Mouse (Mus musculus) forebrain, embryonic 10.5 days (tissue): ENCODE measurements around the gene Bcl11b. TPM values are rescaled to one million over a fixed set of nuclear protein-coding genes. Genes with fewer than 3 reads are reported as not detected.

Experiments used
- DNase-seq: peaks from one replicate; pipeline ENCODE4 v3.0.0-alpha.2; 2017; ENCODE audit warnings: low spot score; ENCODE audit errors: extremely low spot score
- H3K27ac ChIP-seq: fragments of 300-500 bp; sonication (generic); 2 replicates; pipeline ENCODE4 v1.5.1; 2016; ENCODE audit warnings: mild to moderate bottlenecking
- H3K27me3 ChIP-seq: fragments of 300-500 bp; sonication (generic); 2 replicates; pipeline ENCODE4 v1.6.1; 2016; ENCODE audit warnings: mild to moderate bottlenecking; ENCODE audit not compliant: poor library complexity, severe bottlenecking
- H3K36me3 ChIP-seq: fragments of 300-500 bp; sonication (generic); replicated peaks from 2 replicates; pipeline ENCODE4 v1.6.1; 2016; ENCODE audit warnings: mild to moderate bottlenecking, moderate library complexity
- H3K4me1 ChIP-seq: fragments of 300-500 bp; sonication (generic); 2 replicates; pipeline ENCODE4 v1.6.1; 2016
- H3K4me3 ChIP-seq: fragments of 300-500 bp; sonication (generic); 2 replicates; pipeline ENCODE4 v1.5.1; 2016; ENCODE audit warnings: mild to moderate bottlenecking, moderate library complexity
- H3K9me3 ChIP-seq: fragments of 300-500 bp; sonication (generic); 2 replicates; pipeline ENCODE4 v1.6.1; 2016; ENCODE audit warnings: mild to moderate bottlenecking, moderate library complexity
- WGBS: fragments of 180-500 bp; shearing (Covaris S2); methylation state at CpG from one replicate; pipeline ENCODE4 v1.1.7; 2016; 5-methylcytosine and 5-hydroxymethylcytosine counted together
- polyA plus RNA-seq: library from polyadenylated mRNA; unstranded; fragments of >200 nt; fragmentation: Nextera tagmentation; extraction: Ambion mirVana; gene quantifications from 2 replicates; pipeline ENCODE4 v1.2.1, GENCODE M21; 2016

Gene Bcl11b
- polyA plus RNA-seq, 1 experiment from 2014 or later: 5.5 TPM

GRCm38 (mm10) chr12:107962852-107963251, 40.5 kb downstream of the Bcl11b start:
- Histone ChIP-seq H3K4me1 (peaks cover 92% of the 10 kb centered on the region), H3K27ac (0 out of 2 replicates have a peak overlapping the region, but pooled peaks have one; percentile 54), H3K36me3 (peaks cover 6% of the 10 kb centered on the region), H3K27me3 (no peaks in the 10 kb centered on the region), H3K9me3 (no peaks in the 10 kb centered on the region), H3K4me3 (no peak overlapping the region)
- WGBS: 64% methylated on average over 7 of the region's 7 CpGs
- DNase-seq: no peak

- Histone ChIP-seq H3K36me3 (no peaks in the 10 kb centered on the region; the same call in 1 of the 2 replicates), H3K27ac (no peak overlapping the region), H3K27me3 (no peaks in the 10 kb centered on the region), H3K4me3 (no peak overlapping the region), H3K4me1 (peaks cover 82% of the 10 kb centered on the region), H3K9me3 (no peaks in the 10 kb centered on the region)
- no peak for DNase-seq
- 90% methylated on average over 15 of the region's 15 CpGs for WGBS
These were observed 41.6 kb downstream of the Bcl11b start for GRCm38 (mm10) chr12:107961843-107962242.

- Histone ChIP-seq H3K4me3 (no peak overlapping the region), H3K27me3 (no peaks in the 10 kb centered on the region), H3K36me3 (peaks cover 4% of the 10 kb centered on the region; the same call in 1 of the 2 replicates), H3K4me1 (peaks cover 73% of the 10 kb centered on the region), H3K9me3 (no peaks in the 10 kb centered on the region), H3K27ac (peak overlapping the region; percentile 53; the same call in 1 of the 2 replicates)
- DNase-seq: no peak
- WGBS: 72% methylated on average over 12 of the region's 12 CpGs
These were observed 42.5 kb downstream of the Bcl11b start for GRCm38 (mm10) chr12:107960789-107961491.

- peak overlapping the region; percentile 53; the same call in 1 of the 2 replicates for H3K27ac ChIP-seq
- no peaks in the 10 kb centered on the region for H3K9me3 ChIP-seq
These were observed 43.0 kb downstream of the Bcl11b start for GRCm38 (mm10) chr12:107960365-107960764.

GRCm38 (mm10) chr12:107959872-107960271, 43.5 kb downstream of the Bcl11b start:
- peaks cover 62% of the 10 kb centered on the region for H3K4me1 ChIP-seq
- WGBS: 62% methylated on average over 8 of the region's 8 CpGs
- DNase-seq: no peak

More at GRCm38 (mm10) chr12:107960365-107960764, 43.0 kb downstream of the Bcl11b start:
- Histone ChIP-seq H3K27me3 (no peaks in the 10 kb centered on the region), H3K4me1 (peaks cover 67% of the 10 kb centered on the region), H3K4me3 (no peak overlapping the region), H3K36me3 (peaks cover 5% of the 10 kb centered on the region; the same call in 1 of the 2 replicates)
- no peak for DNase-seq
- 67% methylated on average over 14 of the region's 14 CpGs for WGBS

GRCm38 (mm10) chr12:107953044-107953684, 50.2 kb downstream of the Bcl11b start:
- 93% methylated on average over 16 of the region's 16 CpGs for WGBS
- H3K27me3 ChIP-seq: no peaks in the 10 kb centered on the region
- H3K36me3 ChIP-seq: peaks cover 6% of the 10 kb centered on the region; the same call in 1 of the 2 replicates
- peaks cover 50% of the 10 kb centered on the region for H3K4me1 ChIP-seq
- no peak overlapping the region for H3K27ac ChIP-seq
- no peak for DNase-seq
- H3K4me3 ChIP-seq: no peak overlapping the region
- H3K9me3 ChIP-seq: no peaks in the 10 kb centered on the region

More at GRCm38 (mm10) chr12:107959872-107960271, 43.5 kb downstream of the Bcl11b start:
- H3K4me3 ChIP-seq: no peak overlapping the region
- H3K36me3 ChIP-seq: peaks cover 5% of the 10 kb centered on the region; the same call in 1 of the 2 replicates
- H3K27ac ChIP-seq: peak overlapping the region; percentile 51; the same call in 1 of the 2 replicates
- no peaks in the 10 kb centered on the region for H3K27me3 ChIP-seq
- no peaks in the 10 kb centered on the region for H3K9me3 ChIP-seq

GRCm38 (mm10) chr12:107952318-107952724, 51.1 kb downstream of the Bcl11b start:
- H3K4me1 ChIP-seq: peaks cover 57% of the 10 kb centered on the region

GRCm38 (mm10) chr12:107950667-107951179, 52.7 kb downstream of the Bcl11b start:
- WGBS: 71% methylated on average over 20 of the region's 20 CpGs
- no peak for DNase-seq
- Histone ChIP-seq H3K4me1 (peaks cover 57% of the 10 kb centered on the region), H3K27me3 (no peaks in the 10 kb centered on the region), H3K9me3 (no peaks in the 10 kb centered on the region), H3K36me3 (peaks cover 17% of the 10 kb centered on the region), H3K4me3 (no peak overlapping the region; the same call in 1 of the 2 replicates), H3K27ac (peak overlapping the region; percentile 51; the same call in 1 of the 2 replicates)

More at GRCm38 (mm10) chr12:107952318-107952724, 51.1 kb downstream of the Bcl11b start:
- H3K4me3 ChIP-seq: no peak overlapping the region
- no peaks in the 10 kb centered on the region for H3K9me3 ChIP-seq
- no peak for DNase-seq
- WGBS: 79% methylated on average over 20 of the region's 20 CpGs
- H3K27ac ChIP-seq: no peak overlapping the region
- H3K36me3 ChIP-seq: peaks cover 12% of the 10 kb centered on the region; the same call in 1 of the 2 replicates
- H3K27me3 ChIP-seq: no peaks in the 10 kb centered on the region

- Histone ChIP-seq H3K9me3 (no peaks in the 10 kb centered on the region), H3K4me1 (peaks cover 53% of the 10 kb centered on the region), H3K27me3 (no peaks in the 10 kb centered on the region), H3K36me3 (peaks cover 17% of the 10 kb centered on the region), H3K4me3 (no peak overlapping the region), H3K27ac (no peak overlapping the region)
- DNase-seq: no peak
- WGBS: 92% methylated on average over 10 of the region's 10 CpGs
These were observed 54.0 kb downstream of the Bcl11b start for GRCm38 (mm10) chr12:107949416-107949815.

- Histone ChIP-seq H3K27ac (no peak overlapping the region), H3K4me3 (no peak overlapping the region), H3K36me3 (peaks cover 19% of the 10 kb centered on the region), H3K9me3 (no peaks in the 10 kb centered on the region), H3K27me3 (no peaks in the 10 kb centered on the region), H3K4me1 (peaks cover 12% of the 10 kb centered on the region)
- no peak for DNase-seq
- WGBS: 76% methylated on average over 7 of the region's 7 CpGs
These were observed 61.3 kb downstream of the Bcl11b start for GRCm38 (mm10) chr12:107942100-107942499.

GRCm38 (mm10) chr12:107940774-107941173, 62.6 kb downstream of the Bcl11b start:
- Histone ChIP-seq H3K4me3 (no peak overlapping the region), H3K36me3 (peaks cover 9% of the 10 kb centered on the region), H3K27ac (no peak overlapping the region), H3K9me3 (no peaks in the 10 kb centered on the region), H3K27me3 (no peaks in the 10 kb centered on the region), H3K4me1 (peaks cover 21% of the 10 kb centered on the region)
- DNase-seq: no peak
- WGBS: 93% methylated on average over 9 of the region's 9 CpGs

- no peak for DNase-seq
- peaks cover 9% of the 10 kb centered on the region; the same call in 1 of the 2 replicates for H3K36me3 ChIP-seq
- no peaks in the 10 kb centered on the region for H3K27me3 ChIP-seq
- H3K4me1 ChIP-seq: peaks cover 37% of the 10 kb centered on the region
- H3K27ac ChIP-seq: no peak overlapping the region
- H3K4me3 ChIP-seq: no peak overlapping the region
- WGBS: 79% methylated on average over 4 of the region's 4 CpGs
- H3K9me3 ChIP-seq: no peaks in the 10 kb centered on the region
These were observed 64.2 kb downstream of the Bcl11b start for GRCm38 (mm10) chr12:107939177-107939576.
